Mouse (Mus musculus) 3134 (cell line): ENCODE data around the gene Itpr1.

Source experiments
- DNase-seq: peaks from one replicate; pipeline ENCODE4 v3.0.0-alpha.2; 2011; ENCODE audit warnings: low spot score; ENCODE audit not compliant: insufficient read length; ENCODE audit errors: extremely low read depth

Itpr1 gene

DNA sequence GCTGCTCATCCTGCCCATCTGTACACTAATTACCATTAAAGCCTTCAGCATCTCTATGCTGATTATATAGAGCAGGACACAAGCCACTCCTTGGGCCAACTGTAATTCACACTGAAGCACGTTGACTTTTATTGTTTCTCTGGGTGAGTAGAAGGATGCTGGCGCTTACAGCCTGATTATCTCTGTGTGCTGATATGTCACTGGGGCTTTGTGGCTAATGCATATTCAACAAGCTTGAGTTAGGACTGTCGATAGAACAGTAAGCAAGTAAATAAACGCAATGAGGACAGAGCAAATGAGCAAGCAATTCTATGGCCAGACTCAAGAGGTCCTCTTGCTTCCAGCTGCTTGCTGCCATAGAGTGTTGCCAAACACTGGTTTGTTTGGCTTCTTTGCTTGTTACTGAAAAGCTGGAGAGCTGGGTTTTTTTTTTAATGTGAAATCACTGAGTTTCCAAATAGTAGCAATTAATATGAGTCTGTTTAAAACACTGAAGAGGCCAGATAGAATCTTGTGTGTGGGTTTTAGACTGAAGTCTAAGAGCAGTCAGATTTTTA is 103.5 kb downstream of the Itpr1 start:
- no peak for DNase-seq

DNA sequence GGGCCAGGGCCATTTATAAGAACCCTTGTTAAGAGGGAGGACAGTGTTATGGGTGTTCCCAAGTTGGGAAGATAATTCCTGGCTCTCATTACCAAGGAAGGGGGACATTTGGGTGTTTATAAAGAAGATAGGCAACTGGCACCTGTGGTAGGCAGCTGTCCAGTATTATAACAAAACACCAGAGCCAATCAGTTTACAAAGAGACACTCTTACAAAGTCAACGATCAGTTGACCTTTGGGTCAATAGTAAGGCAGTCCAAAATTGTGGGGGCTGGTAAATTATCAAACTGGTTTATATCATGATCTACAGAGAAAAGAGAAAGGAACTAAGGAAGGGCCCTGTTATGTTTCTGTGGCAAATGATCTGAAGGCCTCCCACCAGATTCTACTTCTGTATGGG is 104.1 kb downstream of the Itpr1 start:
- no peak for DNase-seq

DNA sequence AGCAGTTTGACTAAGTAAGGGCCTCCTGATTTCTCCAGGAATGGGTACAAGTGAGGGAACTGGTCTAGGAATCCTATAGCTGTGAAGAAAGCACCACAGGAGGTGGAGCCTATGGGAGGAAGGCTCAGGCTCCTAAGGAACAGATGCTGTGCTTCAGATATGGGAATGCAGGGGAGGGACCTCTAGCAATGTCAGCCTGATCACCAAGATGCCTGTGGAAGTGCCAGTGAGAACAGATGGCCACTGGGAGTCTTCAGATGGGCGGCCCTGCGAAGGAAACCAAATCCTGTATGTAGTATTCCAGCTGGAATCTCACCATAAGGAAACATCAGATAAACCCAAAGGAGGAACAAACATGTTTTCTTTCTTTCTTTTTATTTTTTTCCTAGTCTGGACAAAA is 108.8 kb downstream of the Itpr1 start:
- DNase-seq = no peak

DNA sequence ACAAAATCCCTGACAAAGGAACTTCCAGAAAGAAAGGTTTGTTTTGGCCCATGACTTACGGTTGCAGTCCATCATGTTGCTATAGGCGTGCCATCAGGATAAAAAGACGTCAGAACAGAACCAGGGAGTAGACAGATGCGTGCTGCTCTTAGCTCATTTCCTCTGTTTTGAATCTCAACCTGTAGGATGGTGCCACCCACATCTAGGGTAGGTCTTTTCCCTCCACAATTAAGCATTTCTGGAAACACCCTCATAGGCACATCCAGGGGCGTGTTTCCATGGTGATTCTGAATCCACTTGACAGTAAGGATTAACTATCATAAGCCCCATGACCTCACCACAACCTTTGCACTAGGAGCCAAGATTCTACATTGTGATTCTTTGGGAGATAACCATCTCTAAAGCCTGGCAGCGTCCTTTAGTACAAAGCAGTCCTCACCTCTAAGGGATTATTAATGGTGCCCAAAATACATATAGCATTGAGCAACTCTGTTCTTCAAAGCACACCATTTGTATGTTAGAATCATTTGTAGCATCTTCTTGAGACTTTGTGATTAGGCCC is 111.6 kb downstream of the Itpr1 start:
- DNase-seq = no peak

DNA sequence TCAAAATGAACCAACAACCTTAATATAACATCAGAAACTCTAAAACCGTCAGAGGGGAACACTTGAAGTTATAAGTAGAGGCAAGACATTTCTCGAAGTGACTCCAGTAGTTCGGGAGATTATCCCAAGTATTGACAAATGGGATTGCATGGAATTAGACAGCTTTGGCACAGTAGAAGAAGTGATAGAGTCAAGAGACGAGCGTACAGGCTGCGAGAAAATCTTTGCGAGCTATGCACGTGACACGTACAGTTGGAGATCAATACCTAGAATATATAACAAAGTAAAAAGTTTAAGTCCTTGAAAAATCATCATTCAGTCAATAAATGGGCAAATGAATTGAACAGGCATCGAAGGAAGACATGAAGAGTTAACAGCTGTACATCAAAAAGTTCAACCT is 112.5 kb downstream of the Itpr1 start:
- no peak for DNase-seq

DNA sequence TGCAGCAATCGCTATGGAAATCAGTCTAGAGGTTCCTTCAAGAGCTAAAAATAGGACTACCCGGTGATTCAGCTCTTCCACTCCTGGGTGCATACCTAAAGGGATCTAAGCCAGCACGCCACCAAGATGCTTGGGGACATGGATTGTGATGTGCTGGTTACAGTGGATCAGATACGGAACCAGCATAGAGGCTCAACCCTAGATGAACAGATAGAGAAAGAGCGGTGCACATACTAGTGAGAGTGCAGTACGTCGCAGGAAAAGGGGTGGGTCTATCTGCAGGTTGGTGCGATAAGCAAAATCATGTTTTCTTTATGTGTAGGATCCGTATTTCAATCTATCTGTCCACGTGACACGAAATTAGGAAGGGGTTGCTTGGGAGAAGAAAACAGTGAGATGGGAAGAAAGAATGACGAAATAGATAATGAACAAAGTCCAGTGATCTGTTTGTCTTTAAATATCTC is 113.1 kb downstream of the Itpr1 start:
- DNase-seq = no peak

DNA sequence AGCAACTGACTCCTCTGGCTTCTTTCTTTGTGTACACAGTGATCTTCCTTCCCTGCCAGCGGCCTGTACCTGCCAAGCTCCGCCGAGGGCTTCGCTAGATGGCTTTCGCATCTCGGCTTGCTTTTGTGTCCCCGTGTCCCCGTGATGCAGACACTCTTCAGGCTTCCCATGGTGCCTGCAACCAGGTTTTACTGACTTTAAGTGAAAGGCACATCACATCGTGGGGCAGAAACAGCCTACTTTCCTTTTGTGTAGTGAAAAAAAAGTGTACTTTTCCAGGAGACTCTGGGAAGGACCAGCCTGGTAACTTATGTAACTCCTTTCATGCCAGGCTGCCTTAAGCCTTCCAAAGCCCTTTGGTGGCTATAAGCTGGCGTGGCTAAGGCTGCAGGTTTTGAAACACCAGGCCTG is 113.9 kb downstream of the Itpr1 start:
- no peak for DNase-seq

DNA sequence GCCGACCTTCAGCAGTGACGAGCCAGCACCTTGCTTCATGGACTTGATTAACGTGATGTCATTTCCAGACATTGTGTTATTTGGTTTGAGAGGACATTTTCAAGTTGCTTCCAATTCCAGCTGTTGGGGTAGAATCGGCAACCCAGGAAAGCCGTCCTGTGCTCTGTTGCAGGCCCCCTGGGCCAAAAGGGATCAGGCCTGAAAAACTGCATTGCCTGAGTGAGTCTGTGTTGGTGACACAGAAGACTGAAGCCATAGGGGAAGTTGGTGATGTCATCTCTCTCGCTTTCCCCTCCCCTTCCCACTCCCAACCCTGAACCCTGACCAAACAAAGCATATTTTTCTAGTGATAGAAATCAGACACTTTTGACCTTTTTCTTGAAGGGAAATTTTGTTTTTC is 114.7 kb downstream of the Itpr1 start:
- no peak for DNase-seq

DNA sequence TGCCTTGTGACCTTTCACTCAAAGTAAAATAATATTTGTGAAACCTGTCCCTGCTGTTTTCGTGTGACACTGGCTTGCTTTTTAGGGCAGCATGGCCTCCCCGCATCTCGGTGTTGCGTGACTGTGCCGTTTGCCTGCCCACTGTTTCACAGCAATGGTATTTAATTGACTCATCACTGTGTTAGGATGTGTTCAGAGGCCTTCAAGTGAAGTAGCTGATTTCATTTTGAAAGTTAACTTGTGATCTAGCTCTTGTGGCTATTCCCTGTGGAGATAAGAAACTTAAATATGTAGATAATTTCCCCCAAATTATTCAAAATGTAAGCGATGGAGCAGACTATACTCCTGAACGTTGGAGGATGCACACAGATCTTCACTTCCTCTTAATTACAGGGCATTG is 115.4 kb downstream of the Itpr1 start:
- no peak for DNase-seq

DNA sequence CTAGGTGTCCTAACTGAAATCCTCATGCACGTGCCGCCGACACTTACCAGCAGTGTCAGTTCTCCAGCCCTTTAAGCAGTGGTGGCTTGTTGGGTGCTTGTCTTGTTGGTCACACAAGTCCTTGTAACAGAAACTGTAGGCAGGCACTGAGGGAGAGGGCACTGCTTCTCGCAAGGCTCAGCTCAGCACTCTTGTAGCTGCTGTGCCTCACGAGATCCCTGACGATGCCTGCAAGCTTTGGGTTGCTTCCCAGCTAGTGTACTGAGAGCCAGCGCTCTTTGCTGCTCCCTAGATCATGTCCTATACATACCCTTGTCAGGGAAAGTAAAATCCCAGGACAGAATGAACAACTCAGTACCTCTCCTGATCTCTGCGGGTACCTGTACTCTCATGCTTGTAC is 117.6 kb downstream of the Itpr1 start:
- no peak for DNase-seq

DNA sequence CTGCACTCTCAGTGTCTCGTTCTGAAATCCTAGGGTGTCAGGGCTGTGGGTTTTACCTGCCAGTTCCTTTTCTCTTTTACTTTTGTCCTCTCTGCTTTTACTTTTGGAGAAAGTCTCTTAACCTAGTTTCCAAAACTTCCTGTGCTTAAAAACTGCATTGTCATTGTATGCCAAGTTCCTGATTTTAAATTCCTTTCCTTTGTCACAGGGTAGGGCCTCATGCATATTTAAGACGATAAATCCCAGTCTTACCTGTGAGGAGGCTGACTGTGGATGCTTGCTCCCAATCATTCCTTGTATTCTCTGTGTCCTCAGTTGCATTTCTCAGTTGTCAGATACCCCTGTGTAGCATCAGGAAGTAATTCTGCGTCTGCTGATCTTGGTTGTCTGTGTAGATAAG is 118.4 kb downstream of the Itpr1 start:
- no peak for DNase-seq

DNA sequence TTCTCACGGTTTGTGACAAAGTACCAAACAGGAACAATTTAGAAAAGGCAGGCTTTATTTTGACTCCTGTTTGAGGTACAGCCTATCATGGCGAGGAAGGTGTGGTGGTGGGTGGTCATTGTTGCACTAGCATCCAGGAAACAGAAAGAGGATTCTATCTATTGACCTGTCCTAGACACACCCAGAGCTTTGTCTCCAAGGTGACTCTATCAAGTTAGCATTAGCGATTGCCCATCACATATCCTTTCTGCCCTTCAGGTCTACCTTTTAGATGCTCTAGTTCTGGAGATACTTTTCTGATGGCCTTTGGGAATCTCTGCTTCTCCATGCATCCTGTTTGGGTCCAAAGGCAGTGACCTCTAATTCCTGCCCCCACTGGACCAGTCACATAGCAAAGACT is 121.2 kb downstream of the Itpr1 start:
- DNase-seq = no peak

DNA sequence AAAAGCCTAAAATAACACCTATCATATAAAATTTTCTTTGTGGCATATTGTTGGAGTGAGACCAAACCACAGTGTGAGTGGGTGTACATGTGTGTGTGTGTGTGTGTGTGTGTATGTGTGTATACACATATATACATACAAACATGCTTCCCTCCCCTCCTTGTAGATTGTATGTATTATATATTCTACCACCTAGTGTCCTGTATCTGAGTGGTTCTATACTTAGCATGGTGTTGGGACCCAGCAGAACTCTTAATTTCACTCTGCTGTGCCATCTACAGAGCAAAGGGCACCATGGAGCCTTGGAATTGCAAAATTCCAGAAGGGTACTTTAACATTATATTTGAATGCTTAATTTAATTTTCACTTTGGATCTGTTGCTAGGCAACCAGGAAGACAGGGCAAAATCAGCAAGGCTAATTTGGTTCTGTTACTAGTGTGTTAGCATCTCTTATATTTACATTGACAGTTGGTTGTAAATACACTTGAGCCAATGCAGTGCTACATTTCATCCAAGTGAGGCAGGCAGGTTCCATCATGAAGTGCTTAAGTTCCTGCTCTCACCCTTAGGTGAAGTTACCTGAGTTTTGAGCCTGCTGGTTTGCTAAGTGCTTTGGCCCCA is 122.4 kb downstream of the Itpr1 start:
- DNase-seq = no peak

DNA sequence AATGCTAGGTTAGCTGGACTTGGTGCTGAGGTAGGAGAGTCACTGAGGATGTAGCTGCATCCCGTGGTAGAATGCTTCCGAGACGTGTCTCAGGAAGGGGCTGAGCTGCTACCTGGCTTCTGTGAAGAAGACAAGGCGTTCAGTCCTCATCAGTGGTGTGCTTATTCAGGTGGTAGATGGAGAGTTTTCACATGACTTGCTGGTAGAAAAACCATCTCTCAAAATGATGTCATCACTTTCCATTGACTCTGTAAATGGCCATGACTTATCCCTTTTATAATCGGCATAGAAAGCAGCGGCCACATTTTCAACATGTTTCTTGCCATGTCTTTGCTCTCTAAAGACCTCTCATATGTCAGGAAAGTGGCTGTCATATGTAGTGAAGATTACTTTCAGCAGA is 123.6 kb downstream of the Itpr1 start:
- no peak for DNase-seq

DNA sequence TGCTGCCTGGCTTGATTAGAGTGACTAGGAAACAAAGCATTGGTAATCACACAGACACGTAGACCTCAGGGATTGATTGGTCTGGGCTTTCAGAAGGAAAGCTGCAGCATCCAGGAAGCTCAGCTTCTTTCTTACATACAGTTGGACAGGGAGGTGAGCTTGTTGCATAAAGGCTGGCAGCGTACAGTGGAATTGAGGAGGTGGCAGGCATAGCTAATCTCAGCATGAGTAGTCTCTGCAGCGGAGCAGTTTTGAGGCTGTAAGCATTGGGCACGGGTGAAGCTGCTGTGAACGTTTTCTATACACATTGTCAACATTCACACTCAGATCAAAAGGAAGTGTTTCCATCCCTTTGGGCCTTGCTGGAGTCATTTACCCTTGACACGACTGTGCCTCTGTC is 124.4 kb downstream of the Itpr1 start:
- DNase-seq = no peak

DNA sequence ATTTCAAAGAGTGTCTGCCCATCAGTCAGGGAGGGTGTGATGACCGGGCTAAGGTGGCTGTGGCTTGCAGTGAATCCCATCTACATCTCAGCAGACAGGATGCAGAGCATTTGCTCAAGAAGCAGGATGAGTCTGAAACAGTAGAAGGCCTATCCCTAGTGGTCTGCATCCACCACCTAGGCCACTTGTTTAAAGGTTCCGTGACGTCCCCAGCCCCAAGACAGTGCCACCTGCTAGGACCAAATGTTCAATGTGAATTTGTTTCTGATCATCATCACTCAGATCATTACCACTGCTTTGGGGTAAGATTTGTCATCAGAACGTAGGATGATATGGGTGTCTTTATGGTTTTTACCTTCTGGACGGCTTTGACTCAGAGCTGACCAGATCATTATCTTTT is 125.5 kb downstream of the Itpr1 start:
- DNase-seq = no peak

DNA sequence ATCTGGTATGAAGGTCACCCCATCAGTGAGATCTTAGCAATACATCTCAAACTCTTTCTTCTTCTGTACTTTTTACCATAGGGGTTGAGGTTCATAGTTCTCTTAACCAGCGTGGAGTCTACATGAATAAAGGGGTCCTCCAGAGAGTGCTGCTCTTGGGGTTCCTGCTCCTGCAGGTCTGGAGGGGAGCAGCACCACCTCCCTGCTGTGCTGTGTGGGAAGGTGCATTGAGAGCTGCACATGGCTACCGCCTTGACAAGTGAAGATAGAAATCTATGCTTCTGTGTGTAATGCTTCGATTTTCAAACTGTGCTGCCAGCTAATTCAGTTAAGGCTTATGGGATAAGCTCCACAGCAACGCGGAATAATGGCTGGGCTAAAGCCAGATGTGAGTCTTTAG is 130.1 kb downstream of the Itpr1 start:
- no peak for DNase-seq

DNA sequence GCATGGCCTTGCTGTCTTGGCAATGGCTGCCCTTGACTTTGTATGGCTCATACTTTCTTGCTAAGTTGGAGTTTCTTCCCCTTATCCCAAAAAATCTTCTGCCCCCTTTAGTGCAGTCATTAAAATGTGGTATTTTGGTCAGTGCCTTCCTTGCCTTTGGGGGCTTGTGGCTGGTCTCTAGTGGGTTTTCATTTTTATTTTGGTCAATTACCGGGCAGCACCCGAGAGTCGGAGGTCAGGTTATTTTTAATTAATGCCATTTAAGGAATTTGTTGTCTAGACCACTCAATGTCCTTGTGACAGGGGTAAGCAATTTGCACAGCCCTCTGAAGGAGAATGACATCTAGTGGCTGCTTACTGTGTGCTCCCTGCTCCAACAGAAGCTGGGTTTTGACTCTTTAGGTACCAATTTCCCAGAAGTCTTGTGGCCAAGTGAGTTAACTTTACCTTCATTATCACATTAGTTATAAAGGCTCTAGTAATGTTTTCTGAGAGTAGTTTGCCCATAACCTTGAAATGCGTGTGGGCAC is 130.9 kb downstream of the Itpr1 start:
- no peak for DNase-seq

DNA sequence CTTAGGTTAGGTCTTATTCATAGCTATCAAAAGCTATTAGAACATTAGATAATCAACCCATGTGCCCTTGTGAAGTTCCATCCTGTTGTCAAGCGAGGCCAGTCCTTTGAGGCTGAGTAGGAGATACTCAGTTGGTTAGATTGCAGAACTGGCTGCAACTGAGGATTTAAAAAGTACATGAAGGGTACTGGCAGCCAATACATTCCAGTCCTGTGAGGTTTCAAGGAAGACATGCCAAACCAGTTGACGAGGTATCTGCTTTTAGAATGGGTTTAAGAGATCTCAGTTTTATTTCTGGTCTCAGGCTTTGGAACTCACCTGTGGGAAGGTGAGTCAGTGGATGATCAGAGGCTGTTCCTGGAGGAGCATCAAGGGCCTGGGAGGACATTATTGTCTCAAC is 137.9 kb downstream of the Itpr1 start:
- no peak for DNase-seq

DNA sequence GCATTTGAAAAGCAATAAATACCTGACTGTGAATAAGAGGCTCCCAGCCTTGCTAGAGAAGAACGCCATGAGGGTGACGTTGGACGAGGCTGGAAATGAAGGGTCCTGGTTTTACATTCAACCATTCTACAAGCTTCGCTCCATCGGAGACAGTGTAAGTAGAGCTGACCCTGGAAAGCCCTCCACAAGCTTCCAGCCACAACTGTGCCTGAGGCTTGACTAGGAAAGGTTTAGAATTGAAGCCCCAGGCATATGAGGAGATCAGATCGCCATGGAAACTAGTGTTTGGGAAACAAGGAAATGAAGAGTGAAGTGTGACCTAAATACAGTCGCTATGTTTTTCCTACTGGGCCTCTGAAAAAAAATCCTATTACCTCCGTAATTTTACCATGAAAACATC is 139.1 kb downstream of the Itpr1 start:
- DNase-seq = no peak

DNA sequence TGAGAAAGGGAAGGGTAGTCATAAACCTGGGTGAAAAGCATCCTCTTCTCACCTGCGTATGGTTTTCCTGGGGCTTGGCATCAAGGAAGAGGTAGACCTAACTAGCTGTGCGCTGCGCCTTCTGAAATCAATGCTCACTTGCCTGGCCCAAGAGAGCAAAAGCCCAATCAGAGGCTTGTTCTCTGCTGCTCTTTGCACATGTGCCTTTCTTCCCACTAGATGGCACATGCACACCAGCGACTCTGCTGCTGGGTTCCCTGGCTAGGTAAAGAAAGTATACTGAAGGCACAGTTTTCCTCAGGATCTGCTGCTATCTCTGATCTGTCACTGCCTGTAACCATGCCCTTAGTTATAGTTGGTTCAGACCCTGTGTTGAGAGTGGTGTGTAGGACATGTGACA is 154.5 kb downstream of the Itpr1 start:
- DNase-seq = no peak

DNA sequence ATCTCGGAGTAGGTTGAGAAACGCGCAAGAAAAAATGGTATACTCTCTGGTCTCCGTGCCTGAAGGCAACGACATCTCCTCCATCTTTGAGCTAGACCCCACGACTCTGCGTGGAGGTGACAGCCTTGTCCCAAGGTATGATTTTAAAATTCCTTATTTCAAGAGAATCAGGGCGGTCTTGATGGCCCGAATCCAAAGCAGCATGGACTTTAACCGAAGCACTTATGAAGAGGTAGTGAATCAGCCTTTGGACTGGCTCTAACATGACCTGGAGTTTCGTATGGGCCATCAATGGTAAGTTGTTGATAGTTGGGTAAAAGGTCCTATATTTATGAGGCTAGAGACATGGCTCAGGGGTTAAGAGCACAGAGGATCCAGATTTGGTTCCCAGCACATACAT is 156.1 kb downstream of the Itpr1 start:
- no peak for DNase-seq
